Mouse (Mus musculus): ENCODE results near the gene Sde2. TPM values are rescaled to one million over a fixed set of nuclear protein-coding genes. Genes with fewer than 3 reads are reported as not detected.
A peak's percentile ranks its signal among the peaks of the same experiment; 100 is the strongest.

Gene Sde2
- polyA plus RNA-seq, 1 experiment: 7.1 TPM

DNA sequence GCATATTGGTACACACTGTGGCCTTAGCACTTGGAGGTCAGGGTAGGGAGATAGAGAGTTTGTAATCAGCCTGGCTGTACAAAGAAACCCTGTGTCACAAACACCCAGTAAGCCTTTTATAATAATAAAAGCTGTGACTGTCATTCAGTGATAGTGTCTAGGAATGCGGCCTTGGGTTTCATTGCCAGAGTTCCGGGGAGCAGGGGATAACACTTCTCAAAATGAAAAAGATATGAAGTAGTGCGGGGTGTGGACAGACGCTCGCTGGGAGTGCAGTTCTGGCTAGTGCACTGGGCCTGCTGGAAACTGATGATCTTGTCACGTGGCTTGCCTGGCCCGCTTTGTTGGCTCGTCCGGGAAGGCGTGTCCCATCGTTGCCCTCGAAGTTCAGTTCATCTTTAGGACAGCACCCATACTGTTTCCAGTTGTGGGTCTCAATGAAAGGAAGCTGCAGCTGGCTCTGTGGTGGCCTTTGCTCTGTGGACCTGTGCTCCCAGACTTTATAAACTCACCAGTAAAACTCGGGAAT is 19.3 kb downstream of the Sde2 start:
- TF ChIP-seq POLR2A (IDR thresholded peaks at IDR 0.05; ENCODE audit: low read depth, low read length): no peak
- no peak for TF ChIP-seq CTCF (IDR thresholded peaks at IDR 0.05; ENCODE audit: extremely low read depth, insufficient read depth, insufficient read length, insufficient replicate concordance)
- Histone ChIP-seq H3K4me3 (ENCODE audit: extremely low read depth, insufficient read depth, insufficient read length) (no peak overlapping the region), H3K27me3 (ENCODE audit: control insufficient read depth, insufficient read depth, low read length) (no peaks in the 10 kb centered on the region), H3K36me3 (ENCODE audit: control insufficient read depth, insufficient read depth, low read length) (peaks cover 10% of the 10 kb centered on the region), H3K27ac (ENCODE audit: insufficient read depth, low read length) (no peak overlapping the region), H3K4me1 (ENCODE audit: control insufficient read depth, insufficient read depth, insufficient read length) (peaks cover 3% of the 10 kb centered on the region; the same call in 1 of the 2 replicates)
- DNase-seq (ENCODE audit: low read depth in 1 of 2, low spot score in 2 of 2): no peak
- WGBS: 85% methylated on average over 13 of the region's 13 CpGs

DNA sequence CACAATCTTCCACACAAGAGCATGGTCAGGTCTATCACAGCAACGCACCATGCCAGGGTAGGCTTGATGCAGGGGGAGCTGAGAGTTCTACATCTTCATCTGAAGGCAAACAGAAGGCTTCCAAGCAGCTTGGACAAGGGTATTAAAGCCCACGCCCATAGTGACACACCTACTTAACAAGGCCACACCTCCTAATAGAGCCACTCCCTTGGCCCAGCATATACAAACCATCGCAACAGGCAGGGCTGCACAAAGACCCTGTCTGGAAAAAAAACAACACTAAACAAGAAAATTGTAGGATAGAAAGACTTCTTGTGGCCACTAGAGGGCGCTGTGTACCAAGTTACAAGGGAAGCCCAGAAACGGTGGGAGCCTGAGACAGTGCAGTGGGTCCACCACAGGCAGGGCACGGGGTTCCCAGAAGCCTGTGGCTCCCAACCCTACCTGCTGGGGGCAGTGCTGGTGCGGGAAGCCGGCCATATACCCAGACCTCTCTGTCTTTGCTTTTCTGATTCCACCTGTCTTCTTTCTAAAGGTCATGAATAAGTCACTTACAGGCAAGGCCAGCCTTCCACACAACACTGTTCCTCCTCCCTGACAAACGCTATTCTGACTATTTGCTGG is 23.0 kb downstream of the Sde2 start:
- DNase-seq (ENCODE audit: low read depth in 1 of 2, low spot score in 2 of 2): peak; percentile 49 to 71
- WGBS: 25% methylated on average over 9 of the region's 9 CpGs
- Histone ChIP-seq H3K4me1 (ENCODE audit: control insufficient read depth, insufficient read depth, insufficient read length) (peaks cover 4% of the 10 kb centered on the region; the same call in 1 of the 2 replicates), H3K27me3 (ENCODE audit: control insufficient read depth, insufficient read depth, low read length) (no peaks in the 10 kb centered on the region), H3K36me3 (ENCODE audit: control insufficient read depth, insufficient read depth, low read length) (no peaks in the 10 kb centered on the region), H3K27ac (ENCODE audit: insufficient read depth, low read length) (no peak overlapping the region), H3K4me3 (ENCODE audit: extremely low read depth, insufficient read depth, insufficient read length) (no peak overlapping the region)
- TF ChIP-seq CTCF (IDR thresholded peaks at IDR 0.05; ENCODE audit: extremely low read depth, insufficient read depth, insufficient read length, insufficient replicate concordance) (peak; percentile 57; the same call in 1 of the 2 replicates), POLR2A (IDR thresholded peaks at IDR 0.05; ENCODE audit: low read depth, low read length) (no peak)

DNA sequence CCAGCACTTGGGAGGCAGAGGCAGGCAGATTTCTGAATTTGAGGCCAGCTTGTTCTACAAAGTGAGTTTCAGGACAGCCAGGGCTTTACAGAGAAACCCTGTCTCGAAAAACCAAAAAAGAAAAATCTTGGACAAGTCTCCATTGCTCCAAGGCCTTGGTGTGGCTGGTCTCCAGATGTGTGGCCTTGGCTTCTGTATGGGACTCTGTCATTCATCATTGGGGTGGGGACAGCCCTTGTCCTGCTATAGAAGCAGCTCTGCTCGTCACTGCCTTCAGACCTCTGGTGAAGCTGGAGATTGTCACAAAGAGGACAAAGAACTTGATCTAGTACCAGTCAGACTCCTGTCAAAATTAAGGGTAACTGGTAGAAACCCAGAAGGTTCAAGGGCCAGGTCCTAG is 23.7 kb downstream of the Sde2 start:
- no peak for TF ChIP-seq POLR2A (IDR thresholded peaks at IDR 0.05; ENCODE audit: low read depth, low read length)
- no peak for TF ChIP-seq CTCF (IDR thresholded peaks at IDR 0.05; ENCODE audit: extremely low read depth, insufficient read depth, insufficient read length, insufficient replicate concordance)
- H3K4me1 ChIP-seq (ENCODE audit: control insufficient read depth, insufficient read depth, insufficient read length): peaks cover 4% of the 10 kb centered on the region; the same call in 1 of the 2 replicates
- no peak for DNase-seq (ENCODE audit: low read depth in 1 of 2, low spot score in 2 of 2)
- H3K27me3 ChIP-seq (ENCODE audit: control insufficient read depth, insufficient read depth, low read length): no peaks in the 10 kb centered on the region
- H3K36me3 ChIP-seq (ENCODE audit: control insufficient read depth, insufficient read depth, low read length): no peaks in the 10 kb centered on the region
- no peak overlapping the region for H3K27ac ChIP-seq (ENCODE audit: insufficient read depth, low read length)
- H3K4me3 ChIP-seq (ENCODE audit: extremely low read depth, insufficient read depth, insufficient read length): no peak overlapping the region
- 81% methylated on average over 2 of the region's 2 CpGs for WGBS

DNA sequence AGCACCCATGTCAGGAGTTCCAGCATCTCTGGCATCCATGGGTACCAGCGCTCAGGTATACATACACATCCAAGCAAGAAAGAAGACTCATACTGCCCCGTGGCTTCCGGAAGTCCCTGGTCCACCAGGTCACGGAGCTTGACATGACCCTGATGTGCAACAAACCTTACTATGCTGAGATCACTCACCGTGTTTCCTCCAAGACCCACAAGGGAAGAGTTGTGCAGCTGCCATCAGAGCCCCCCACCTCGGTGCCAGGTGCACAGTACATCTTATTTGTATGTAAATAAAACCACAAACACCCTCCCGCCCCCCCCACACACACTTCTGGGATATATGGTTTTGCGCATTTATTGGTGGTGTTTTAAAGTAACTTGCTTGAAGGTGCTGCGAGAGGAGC is 24.2 kb downstream of the Sde2 start:
- H3K36me3 ChIP-seq (ENCODE audit: control insufficient read depth, insufficient read depth, low read length): no peaks in the 10 kb centered on the region
- 0 out of 2 replicates have a peak overlapping the region, but pooled peaks have one; percentile 14 for H3K27ac ChIP-seq (ENCODE audit: insufficient read depth, low read length)
- no peaks in the 10 kb centered on the region for H3K27me3 ChIP-seq (ENCODE audit: control insufficient read depth, insufficient read depth, low read length)
- DNase-seq (ENCODE audit: low read depth in 1 of 2, low spot score in 2 of 2): peak in 1 of 2 experiments; percentile 16
- peaks cover 4% of the 10 kb centered on the region; the same call in 1 of the 2 replicates for H3K4me1 ChIP-seq (ENCODE audit: control insufficient read depth, insufficient read depth, insufficient read length)
- TF ChIP-seq POLR2A (IDR thresholded peaks at IDR 0.05; ENCODE audit: low read depth, low read length) (no peak), CTCF (IDR thresholded peaks at IDR 0.05; ENCODE audit: extremely low read depth, insufficient read depth, insufficient read length, insufficient replicate concordance) (no peak)
- no peak overlapping the region for H3K4me3 ChIP-seq (ENCODE audit: extremely low read depth, insufficient read depth, insufficient read length)
- 47% methylated on average over 9 of the region's 9 CpGs for WGBS

DNA sequence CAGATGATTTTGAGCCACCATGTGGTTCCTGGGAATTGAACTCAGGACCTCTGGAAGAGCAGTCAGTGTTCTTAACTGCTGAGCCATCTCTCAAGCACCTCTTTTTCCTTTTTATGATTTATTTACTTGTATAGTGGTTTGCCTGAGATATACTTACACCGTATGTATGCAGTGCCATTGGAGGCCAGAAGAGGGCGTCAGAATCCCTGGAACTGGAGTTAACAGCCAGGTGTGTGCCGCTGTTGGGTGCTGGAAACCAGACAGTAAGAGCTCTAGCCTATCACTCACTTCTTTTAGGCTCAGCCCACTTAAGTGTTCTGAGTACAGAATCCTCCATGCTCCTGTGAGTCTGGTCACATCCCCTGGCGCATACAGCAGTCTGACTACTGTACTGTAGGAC is 26.5 kb downstream of the Sde2 start:
- peaks cover 4% of the 10 kb centered on the region; the same call in 1 of the 2 replicates for H3K4me1 ChIP-seq (ENCODE audit: control insufficient read depth, insufficient read depth, insufficient read length)
- no peak for DNase-seq (ENCODE audit: low read depth in 1 of 2, low spot score in 2 of 2)
- no peaks in the 10 kb centered on the region for H3K36me3 ChIP-seq (ENCODE audit: control insufficient read depth, insufficient read depth, low read length)
- WGBS: 87% methylated on average over 4 of the region's 4 CpGs
- no peak overlapping the region for H3K27ac ChIP-seq (ENCODE audit: insufficient read depth, low read length)
- TF ChIP-seq CTCF (IDR thresholded peaks at IDR 0.05; ENCODE audit: extremely low read depth, insufficient read depth, insufficient read length, insufficient replicate concordance) (no peak), POLR2A (IDR thresholded peaks at IDR 0.05; ENCODE audit: low read depth, low read length) (no peak)
- H3K4me3 ChIP-seq (ENCODE audit: extremely low read depth, insufficient read depth, insufficient read length): no peak overlapping the region
- no peaks in the 10 kb centered on the region for H3K27me3 ChIP-seq (ENCODE audit: control insufficient read depth, insufficient read depth, low read length)

- no peaks in the 10 kb centered on the region for H3K27me3 ChIP-seq (ENCODE audit: control insufficient read depth, insufficient read depth, low read length)
- WGBS: 41% methylated on average over 3 of the region's 3 CpGs
- H3K36me3 ChIP-seq (ENCODE audit: control insufficient read depth, insufficient read depth, low read length): no peaks in the 10 kb centered on the region
- no peak overlapping the region for H3K27ac ChIP-seq (ENCODE audit: insufficient read depth, low read length)
- no peak for DNase-seq (ENCODE audit: low read depth in 1 of 2, low spot score in 2 of 2)
- peaks cover 13% of the 10 kb centered on the region for H3K4me1 ChIP-seq (ENCODE audit: control insufficient read depth, insufficient read depth, insufficient read length)
- TF ChIP-seq CTCF (IDR thresholded peaks at IDR 0.05; ENCODE audit: extremely low read depth, insufficient read depth, insufficient read length, insufficient replicate concordance) (no peak), POLR2A (IDR thresholded peaks at IDR 0.05; ENCODE audit: low read depth, low read length) (no peak)
- no peak overlapping the region for H3K4me3 ChIP-seq (ENCODE audit: extremely low read depth, insufficient read depth, insufficient read length)
Observed at GRCm38 (mm10) chr1:180881768-180882167, 30.8 kb downstream of the Sde2 start.

DNA sequence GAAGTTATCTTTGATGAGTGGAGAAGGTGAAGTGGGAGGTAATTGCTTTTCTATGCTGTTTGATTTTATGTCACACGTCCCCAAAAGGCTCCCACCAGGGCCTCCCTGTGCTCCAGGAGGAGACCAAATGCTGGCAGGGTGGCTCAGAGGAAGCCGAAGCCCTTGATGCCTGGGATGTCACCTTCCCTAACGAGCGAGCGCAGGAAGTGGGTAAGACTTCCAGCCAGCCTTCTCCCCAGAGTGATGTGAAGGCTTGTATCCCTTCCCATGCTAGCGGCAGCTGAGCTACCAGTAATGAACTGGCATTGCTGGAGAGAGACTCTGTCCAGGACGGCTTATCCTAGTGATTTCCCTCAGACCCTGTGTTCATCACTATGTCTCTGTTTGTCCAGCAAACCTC is 32.8 kb downstream of the Sde2 start:
- no peak for TF ChIP-seq CTCF (IDR thresholded peaks at IDR 0.05; ENCODE audit: extremely low read depth, insufficient read depth, insufficient read length, insufficient replicate concordance)
- no peak for TF ChIP-seq POLR2A (IDR thresholded peaks at IDR 0.05; ENCODE audit: low read depth, low read length)
- peaks cover 13% of the 10 kb centered on the region for H3K4me1 ChIP-seq (ENCODE audit: control insufficient read depth, insufficient read depth, insufficient read length)
- no peak overlapping the region for H3K4me3 ChIP-seq (ENCODE audit: extremely low read depth, insufficient read depth, insufficient read length)
- H3K27ac ChIP-seq (ENCODE audit: insufficient read depth, low read length): no peak overlapping the region
- WGBS: 25% methylated on average over 7 of the region's 7 CpGs
- no peak for DNase-seq (ENCODE audit: low read depth in 1 of 2, low spot score in 2 of 2)
- no peaks in the 10 kb centered on the region for H3K27me3 ChIP-seq (ENCODE audit: control insufficient read depth, insufficient read depth, low read length)
- no peaks in the 10 kb centered on the region for H3K36me3 ChIP-seq (ENCODE audit: control insufficient read depth, insufficient read depth, low read length)

Measured in spleen, adult 2 months (tissue).